Mouse (Mus musculus): ENCODE measurements around the gene Gm42957. TPM values are rescaled to one million over a fixed set of nuclear protein-coding genes. Genes with fewer than 3 reads are reported as not detected.

Gm42957 gene
- polyA plus RNA-seq, 1 experiment = not detected

GRCm38 (mm10) chr3:96675171-96675570, 39.9 kb downstream of the Gm42957 start:
- no peaks in the 10 kb centered on the region for H3K27me3 ChIP-seq (ENCODE audit: control insufficient read depth, insufficient read depth, low read length)
- H3K27ac ChIP-seq (ENCODE audit: insufficient read depth, low read depth, low read length) = no peak overlapping the region
- no peak overlapping the region for H3K4me3 ChIP-seq (ENCODE audit: low read depth, low read length)
- peaks cover 10% of the 10 kb centered on the region for H3K4me1 ChIP-seq (ENCODE audit: control insufficient read depth, insufficient read depth, insufficient read length, low read length)
- H3K36me3 ChIP-seq (ENCODE audit: control insufficient read depth, insufficient read depth, low read length) = no peaks in the 10 kb centered on the region
- WGBS = 24% methylated on average over 3 of the region's 3 CpGs
- no peak for TF ChIP-seq POLR2A (IDR thresholded peaks at IDR 0.05; ENCODE audit: low read depth, low read length)
- no peak for TF ChIP-seq CTCF (IDR thresholded peaks at IDR 0.05; ENCODE audit: extremely low read depth, insufficient read length, insufficient replicate concordance, low read depth, low read length)

GRCm38 (mm10) chr3:96675690-96676089, 40.4 kb downstream of the Gm42957 start:
- Histone ChIP-seq H3K4me3 (ENCODE audit: low read depth, low read length) (no peak overlapping the region), H3K27me3 (ENCODE audit: control insufficient read depth, insufficient read depth, low read length) (no peaks in the 10 kb centered on the region), H3K36me3 (ENCODE audit: control insufficient read depth, insufficient read depth, low read length) (no peaks in the 10 kb centered on the region), H3K27ac (ENCODE audit: insufficient read depth, low read depth, low read length) (no peak overlapping the region), H3K4me1 (ENCODE audit: control insufficient read depth, insufficient read depth, insufficient read length, low read length) (peaks cover 7% of the 10 kb centered on the region)
- TF ChIP-seq POLR2A (IDR thresholded peaks at IDR 0.05; ENCODE audit: low read depth, low read length) (no peak), CTCF (IDR thresholded peaks at IDR 0.05; ENCODE audit: extremely low read depth, insufficient read length, insufficient replicate concordance, low read depth, low read length) (no peak)
- 40% methylated on average over 3 of the region's 3 CpGs for WGBS

GRCm38 (mm10) chr3:96678456-96678855, 43.2 kb downstream of the Gm42957 start:
- Histone ChIP-seq H3K4me1 (ENCODE audit: control insufficient read depth, insufficient read depth, insufficient read length, low read length) (peaks cover 7% of the 10 kb centered on the region), H3K27ac (ENCODE audit: insufficient read depth, low read depth, low read length) (no peak overlapping the region), H3K27me3 (ENCODE audit: control insufficient read depth, insufficient read depth, low read length) (no peaks in the 10 kb centered on the region), H3K36me3 (ENCODE audit: control insufficient read depth, insufficient read depth, low read length) (no peaks in the 10 kb centered on the region), H3K4me3 (ENCODE audit: low read depth, low read length) (no peak overlapping the region)
- WGBS = 78% methylated on average over 7 of the region's 7 CpGs
- no peak for TF ChIP-seq CTCF (IDR thresholded peaks at IDR 0.05; ENCODE audit: extremely low read depth, insufficient read length, insufficient replicate concordance, low read depth, low read length)
- TF ChIP-seq POLR2A (IDR thresholded peaks at IDR 0.05; ENCODE audit: low read depth, low read length) = no peak

GRCm38 (mm10) chr3:96679159-96679674, 43.9 kb downstream of the Gm42957 start:
- WGBS = 12% methylated on average over 5 of the region's 5 CpGs
- H3K36me3 ChIP-seq (ENCODE audit: control insufficient read depth, insufficient read depth, low read length) = no peaks in the 10 kb centered on the region
- no peak overlapping the region for H3K4me3 ChIP-seq (ENCODE audit: low read depth, low read length)
- no peak for TF ChIP-seq CTCF (IDR thresholded peaks at IDR 0.05; ENCODE audit: extremely low read depth, insufficient read length, insufficient replicate concordance, low read depth, low read length)
- no peak for TF ChIP-seq POLR2A (IDR thresholded peaks at IDR 0.05; ENCODE audit: low read depth, low read length)
- 0 out of 2 replicates have a peak, but pooled peaks cover 1% of the 10 kb centered on the region for H3K27me3 ChIP-seq (ENCODE audit: control insufficient read depth, insufficient read depth, low read length)
- no peak overlapping the region for H3K27ac ChIP-seq (ENCODE audit: insufficient read depth, low read depth, low read length)
- peaks cover 7% of the 10 kb centered on the region for H3K4me1 ChIP-seq (ENCODE audit: control insufficient read depth, insufficient read depth, insufficient read length, low read length)

- Histone ChIP-seq H3K27ac (ENCODE audit: insufficient read depth, low read depth, low read length) (no peak overlapping the region), H3K4me3 (ENCODE audit: low read depth, low read length) (no peak overlapping the region), H3K4me1 (ENCODE audit: control insufficient read depth, insufficient read depth, insufficient read length, low read length) (peaks cover 8% of the 10 kb centered on the region), H3K36me3 (ENCODE audit: control insufficient read depth, insufficient read depth, low read length) (no peaks in the 10 kb centered on the region), H3K27me3 (ENCODE audit: control insufficient read depth, insufficient read depth, low read length) (peaks cover 9% of the 10 kb centered on the region; the same call in 1 of the 2 replicates)
- 62% methylated on average over 12 of the region's 12 CpGs for WGBS
- TF ChIP-seq POLR2A (IDR thresholded peaks at IDR 0.05; ENCODE audit: low read depth, low read length) = no peak
- no peak for TF ChIP-seq CTCF (IDR thresholded peaks at IDR 0.05; ENCODE audit: extremely low read depth, insufficient read length, insufficient replicate concordance, low read depth, low read length)
These were observed 45.1 kb downstream of the Gm42957 start for GRCm38 (mm10) chr3:96680269-96680956.

GRCm38 (mm10) chr3:96683496-96683895, 48.2 kb downstream of the Gm42957 start:
- no peak overlapping the region for H3K27ac ChIP-seq (ENCODE audit: insufficient read depth, low read depth, low read length)
- peaks cover 5% of the 10 kb centered on the region for H3K4me1 ChIP-seq (ENCODE audit: control insufficient read depth, insufficient read depth, insufficient read length, low read length)
- H3K27me3 ChIP-seq (ENCODE audit: control insufficient read depth, insufficient read depth, low read length) = peaks cover 11% of the 10 kb centered on the region; the same call in 1 of the 2 replicates
- 86% methylated on average over 3 of the region's 3 CpGs for WGBS
- no peaks in the 10 kb centered on the region for H3K36me3 ChIP-seq (ENCODE audit: control insufficient read depth, insufficient read depth, low read length)
- no peak overlapping the region for H3K4me3 ChIP-seq (ENCODE audit: low read depth, low read length)
- no peak for TF ChIP-seq CTCF (IDR thresholded peaks at IDR 0.05; ENCODE audit: extremely low read depth, insufficient read length, insufficient replicate concordance, low read depth, low read length)
- TF ChIP-seq POLR2A (IDR thresholded peaks at IDR 0.05; ENCODE audit: low read depth, low read length) = no peak

GRCm38 (mm10) chr3:96684151-96684821, 49.0 kb downstream of the Gm42957 start:
- whole genome bisulfite sequencing = 56% methylated on average over 17 of the region's 17 CpGs
- no peaks in the 10 kb centered on the region for H3K36me3 ChIP-seq (ENCODE audit: control insufficient read depth, insufficient read depth, low read length)
- peaks cover 13% of the 10 kb centered on the region; the same call in 1 of the 2 replicates for H3K27me3 ChIP-seq (ENCODE audit: control insufficient read depth, insufficient read depth, low read length)
- no peak for TF ChIP-seq POLR2A (IDR thresholded peaks at IDR 0.05; ENCODE audit: low read depth, low read length)
- TF ChIP-seq CTCF (IDR thresholded peaks at IDR 0.05; ENCODE audit: extremely low read depth, insufficient read length, insufficient replicate concordance, low read depth, low read length) = no peak
- H3K4me3 ChIP-seq (ENCODE audit: low read depth, low read length) = peak overlapping the region; percentile 33; the same call in 1 of the 2 replicates
- no peak overlapping the region for H3K27ac ChIP-seq (ENCODE audit: insufficient read depth, low read depth, low read length)
- H3K4me1 ChIP-seq (ENCODE audit: control insufficient read depth, insufficient read depth, insufficient read length, low read length) = peaks cover 3% of the 10 kb centered on the region; the same call in 1 of the 2 replicates
